Mouse (Mus musculus): ENCODE data around the gene Mkln1.

GRCm38 (mm10) chr6:31370550-31371061, 27.9 kb upstream of the Mkln1 start:
- TF ChIP-seq CTCF (IDR thresholded peaks at IDR 0.05; ENCODE audit: extremely low read depth, insufficient read depth, insufficient read length, insufficient replicate concordance), result no peak
- no peak for TF ChIP-seq POLR2A (IDR thresholded peaks at IDR 0.05; ENCODE audit: low read depth, low read length)

All from spleen, adult 2 months (tissue).